Mouse (Mus musculus): ENCODE data around the gene Cd2. TPM values are rescaled to one million over a fixed set of nuclear protein-coding genes. Genes with fewer than 3 reads are reported as not detected.

The Cd2 gene
- total and polyA plus RNA-seq, 2 experiments = 0.33 to 1.0 TPM

- Histone ChIP-seq H3K27me3 (ENCODE audit: control insufficient read depth, insufficient read depth, low read length) (no peaks in the 10 kb centered on the region), H3K4me3 (ENCODE audit: insufficient read depth, low read depth, low read length) (no peak overlapping the region), H3K9ac (ENCODE audit: low read depth, low read length) (no peak overlapping the region), H3K36me3 (ENCODE audit: control insufficient read depth, insufficient read depth, low read length) (no peaks in the 10 kb centered on the region), H3K27ac (replicated peaks; ENCODE audit: insufficient read depth, low read depth, low read length) (no peak overlapping the region), H3K79me2 (ENCODE audit: control insufficient read depth, insufficient read depth, low read length) (no peaks in the 10 kb centered on the region), H3K4me1 (ENCODE audit: control insufficient read depth, insufficient read depth, low read length) (no peaks in the 10 kb centered on the region)
- 85% methylated on average over 16 of the region's 16 CpGs for WGBS
- no peak for DNase-seq (ENCODE audit: extremely low read depth, low read depth, low spot score)
- TF ChIP-seq CTCF (IDR thresholded peaks at IDR 0.05; ENCODE audit: low read depth, low read length) (no peak), POLR2A (IDR thresholded peaks at IDR 0.05; ENCODE audit: extremely low read depth, insufficient read depth, low read length) (no peak)
These were observed 12.0 kb downstream of the Cd2 start for GRCm38 (mm10) chr3:101275636-101276300.

- no peaks in the 10 kb centered on the region for H3K36me3 ChIP-seq (ENCODE audit: control insufficient read depth, insufficient read depth, low read length)
- no peaks in the 10 kb centered on the region for H3K79me2 ChIP-seq (ENCODE audit: control insufficient read depth, insufficient read depth, low read length)
- DNase-seq (ENCODE audit: extremely low read depth, low read depth, low spot score) = no peak
- WGBS = 77% methylated on average over 3 of the region's 3 CpGs
- no peak overlapping the region for H3K27ac ChIP-seq (replicated peaks; ENCODE audit: insufficient read depth, low read depth, low read length)
- no peak overlapping the region for H3K4me3 ChIP-seq (ENCODE audit: insufficient read depth, low read depth, low read length)
- H3K27me3 ChIP-seq (ENCODE audit: control insufficient read depth, insufficient read depth, low read length) = no peaks in the 10 kb centered on the region
- no peak overlapping the region for H3K9ac ChIP-seq (ENCODE audit: low read depth, low read length)
- no peak for TF ChIP-seq POLR2A (IDR thresholded peaks at IDR 0.05; ENCODE audit: extremely low read depth, insufficient read depth, low read length)
- no peak for TF ChIP-seq CTCF (IDR thresholded peaks at IDR 0.05; ENCODE audit: low read depth, low read length)
- H3K4me1 ChIP-seq (ENCODE audit: control insufficient read depth, insufficient read depth, low read length) = no peaks in the 10 kb centered on the region
These were observed 12.9 kb downstream of the Cd2 start for GRCm38 (mm10) chr3:101274794-101275193.

- no peaks in the 10 kb centered on the region for H3K79me2 ChIP-seq (ENCODE audit: control insufficient read depth, insufficient read depth, low read length)
- no peak for TF ChIP-seq CTCF (IDR thresholded peaks at IDR 0.05; ENCODE audit: low read depth, low read length)
- H3K9ac ChIP-seq (ENCODE audit: low read depth, low read length) = no peak overlapping the region
- no peak overlapping the region for H3K4me3 ChIP-seq (ENCODE audit: insufficient read depth, low read depth, low read length)
- H3K27ac ChIP-seq (replicated peaks; ENCODE audit: insufficient read depth, low read depth, low read length) = no peak overlapping the region
- DNase-seq (ENCODE audit: extremely low read depth, low read depth, low spot score) = no peak
- WGBS = 73% methylated on average over 12 of the region's 12 CpGs
- no peaks in the 10 kb centered on the region for H3K36me3 ChIP-seq (ENCODE audit: control insufficient read depth, insufficient read depth, low read length)
- H3K27me3 ChIP-seq (ENCODE audit: control insufficient read depth, insufficient read depth, low read length) = no peaks in the 10 kb centered on the region
- no peaks in the 10 kb centered on the region for H3K4me1 ChIP-seq (ENCODE audit: control insufficient read depth, insufficient read depth, low read length)
These were observed 13.5 kb downstream of the Cd2 start for GRCm38 (mm10) chr3:101274041-101274770.

GRCm38 (mm10) chr3:101272166-101272565 is 15.6 kb downstream of the Cd2 start:
- TF ChIP-seq CTCF (IDR thresholded peaks at IDR 0.05; ENCODE audit: low read depth, low read length) (no peak), POLR2A (IDR thresholded peaks at IDR 0.05; ENCODE audit: extremely low read depth, insufficient read depth, low read length) (no peak)
- no peak for DNase-seq (ENCODE audit: extremely low read depth, low read depth, low spot score)
- WGBS = 100% methylated on average over 1 of the region's 1 CpGs
- H3K27me3 ChIP-seq (ENCODE audit: control insufficient read depth, insufficient read depth, low read length) = no peaks in the 10 kb centered on the region
- H3K9ac ChIP-seq (ENCODE audit: low read depth, low read length) = no peak overlapping the region
- no peaks in the 10 kb centered on the region for H3K36me3 ChIP-seq (ENCODE audit: control insufficient read depth, insufficient read depth, low read length)
- H3K79me2 ChIP-seq (ENCODE audit: control insufficient read depth, insufficient read depth, low read length) = no peaks in the 10 kb centered on the region
- H3K4me1 ChIP-seq (ENCODE audit: control insufficient read depth, insufficient read depth, low read length) = no peaks in the 10 kb centered on the region
- H3K4me3 ChIP-seq (ENCODE audit: insufficient read depth, low read depth, low read length) = no peak overlapping the region
- no peak overlapping the region for H3K27ac ChIP-seq (replicated peaks; ENCODE audit: insufficient read depth, low read depth, low read length)

GRCm38 (mm10) chr3:101270833-101271232 is 16.9 kb downstream of the Cd2 start:
- Histone ChIP-seq H3K27ac (replicated peaks; ENCODE audit: insufficient read depth, low read depth, low read length) (no peak overlapping the region), H3K9ac (ENCODE audit: low read depth, low read length) (no peak overlapping the region), H3K4me3 (ENCODE audit: insufficient read depth, low read depth, low read length) (no peak overlapping the region), H3K79me2 (ENCODE audit: control insufficient read depth, insufficient read depth, low read length) (no peaks in the 10 kb centered on the region), H3K27me3 (ENCODE audit: control insufficient read depth, insufficient read depth, low read length) (no peaks in the 10 kb centered on the region), H3K4me1 (ENCODE audit: control insufficient read depth, insufficient read depth, low read length) (no peaks in the 10 kb centered on the region), H3K36me3 (ENCODE audit: control insufficient read depth, insufficient read depth, low read length) (no peaks in the 10 kb centered on the region)
- no peak for DNase-seq (ENCODE audit: extremely low read depth, low read depth, low spot score)
- 88% methylated on average over 5 of the region's 5 CpGs for WGBS
- TF ChIP-seq POLR2A (IDR thresholded peaks at IDR 0.05; ENCODE audit: extremely low read depth, insufficient read depth, low read length) = no peak
- no peak for TF ChIP-seq CTCF (IDR thresholded peaks at IDR 0.05; ENCODE audit: low read depth, low read length)

GRCm38 (mm10) chr3:101268361-101268760 is 19.4 kb downstream of the Cd2 start:
- Histone ChIP-seq H3K4me3 (ENCODE audit: insufficient read depth, low read depth, low read length) (no peak overlapping the region), H3K27ac (replicated peaks; ENCODE audit: insufficient read depth, low read depth, low read length) (no peak overlapping the region), H3K9ac (ENCODE audit: low read depth, low read length) (no peak overlapping the region), H3K79me2 (ENCODE audit: control insufficient read depth, insufficient read depth, low read length) (no peaks in the 10 kb centered on the region), H3K27me3 (ENCODE audit: control insufficient read depth, insufficient read depth, low read length) (no peaks in the 10 kb centered on the region), H3K4me1 (ENCODE audit: control insufficient read depth, insufficient read depth, low read length) (no peaks in the 10 kb centered on the region), H3K36me3 (ENCODE audit: control insufficient read depth, insufficient read depth, low read length) (no peaks in the 10 kb centered on the region)
- DNase-seq (ENCODE audit: extremely low read depth, low read depth, low spot score) = no peak
- no peak for TF ChIP-seq POLR2A (IDR thresholded peaks at IDR 0.05; ENCODE audit: extremely low read depth, insufficient read depth, low read length)
- no peak for TF ChIP-seq CTCF (IDR thresholded peaks at IDR 0.05; ENCODE audit: low read depth, low read length)
- WGBS = 88% methylated on average over 7 of the region's 7 CpGs

All from liver, adult 2 months (tissue).